Mouse (Mus musculus): ENCODE data around the gene Marveld1. TPM values are rescaled to one million over a fixed set of nuclear protein-coding genes. Genes with fewer than 3 reads are reported as not detected.

Marveld1 gene
- total RNA-seq, 4 experiments from 2014 or later = 35.2 to 56.5 (median 47.4) TPM

DNA sequence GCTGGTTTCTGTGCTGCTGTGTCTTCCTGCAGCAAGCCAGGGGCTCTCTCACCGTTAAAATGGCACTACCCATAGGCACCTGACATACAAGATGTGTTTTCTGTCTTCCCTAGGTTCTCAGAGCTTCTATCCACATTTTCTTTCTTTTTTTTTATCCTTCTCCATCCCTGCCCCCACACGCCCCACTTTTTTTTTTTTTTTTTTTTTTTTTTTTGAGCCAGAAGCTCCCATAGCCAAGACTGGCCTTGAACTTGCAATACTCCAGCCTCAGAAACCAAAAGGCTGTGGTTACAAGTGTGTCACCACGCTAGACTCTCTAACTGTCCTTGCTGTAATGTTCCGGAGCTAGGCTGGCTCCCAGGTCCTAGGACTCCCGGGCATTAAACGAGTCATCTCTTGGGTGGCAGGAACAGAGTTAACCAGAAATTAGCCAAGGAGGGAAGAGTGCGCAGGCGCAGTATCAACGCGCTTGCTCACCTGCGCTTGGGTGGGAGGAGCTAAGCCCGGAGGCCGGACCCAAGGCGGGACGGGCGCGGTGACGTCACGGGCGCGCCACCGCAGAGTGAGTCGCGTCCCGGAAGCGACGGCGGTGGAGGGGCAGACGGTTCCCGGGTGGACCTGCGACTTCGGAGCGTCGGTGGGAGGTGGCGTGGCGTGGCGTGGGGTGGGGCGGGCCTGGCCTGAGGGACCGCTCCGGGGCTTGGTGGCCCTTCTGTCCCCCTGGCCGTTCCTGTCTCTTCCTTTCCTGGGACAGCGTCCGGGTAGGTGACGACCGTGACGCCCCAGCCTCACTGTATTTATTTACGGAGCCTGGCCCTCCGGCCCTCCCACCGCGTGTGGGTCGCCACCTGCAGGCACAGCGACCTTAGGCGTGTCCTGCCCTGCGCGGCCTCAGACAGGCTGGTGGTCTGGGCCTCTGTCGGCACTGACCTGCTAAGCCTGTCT, 23.1 kb downstream of the Marveld1 start:
- DNase-seq = peak; percentile 93

DNA sequence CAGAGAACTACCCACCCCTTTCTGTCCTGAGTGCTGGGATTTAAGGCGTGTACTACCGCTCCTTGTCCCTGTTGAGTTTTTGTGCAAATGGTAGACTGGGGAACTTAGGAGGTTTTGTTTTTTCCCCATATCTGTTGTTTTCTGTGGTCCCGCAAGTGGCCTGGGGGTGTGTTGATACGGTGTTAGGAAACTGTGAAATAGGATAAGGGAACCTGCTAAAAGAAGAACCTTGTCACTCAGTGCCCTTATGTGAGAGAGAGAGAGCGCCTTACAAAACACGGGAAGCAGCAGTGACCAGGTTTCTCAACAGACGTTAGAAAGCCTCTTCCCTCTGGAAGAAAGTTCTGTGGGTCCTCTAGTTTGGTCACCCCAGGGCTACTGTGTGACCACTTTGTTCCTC, 29.6 kb downstream of the Marveld1 start:
- DNase-seq = no peak

DNA sequence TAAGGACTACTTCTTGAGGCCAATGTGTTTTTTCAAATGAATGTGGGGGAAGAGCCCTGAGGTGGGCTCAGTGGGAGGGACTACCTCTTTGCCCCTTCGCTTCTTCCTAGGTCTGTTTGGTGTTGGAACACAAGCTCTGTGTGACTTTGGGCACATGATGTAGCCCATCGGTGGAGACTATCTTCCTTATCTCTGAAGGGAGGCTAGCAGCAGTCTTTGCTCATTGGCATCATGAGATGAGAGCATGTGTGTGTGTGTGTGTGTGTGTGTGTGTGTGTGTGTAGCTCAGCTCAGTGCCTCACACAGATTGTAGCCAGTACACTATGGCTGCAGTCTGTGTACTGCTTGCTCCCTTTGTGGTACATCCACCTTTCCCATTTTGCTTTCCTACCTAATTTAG, 30.3 kb downstream of the Marveld1 start:
- no peak for DNase-seq

DNA sequence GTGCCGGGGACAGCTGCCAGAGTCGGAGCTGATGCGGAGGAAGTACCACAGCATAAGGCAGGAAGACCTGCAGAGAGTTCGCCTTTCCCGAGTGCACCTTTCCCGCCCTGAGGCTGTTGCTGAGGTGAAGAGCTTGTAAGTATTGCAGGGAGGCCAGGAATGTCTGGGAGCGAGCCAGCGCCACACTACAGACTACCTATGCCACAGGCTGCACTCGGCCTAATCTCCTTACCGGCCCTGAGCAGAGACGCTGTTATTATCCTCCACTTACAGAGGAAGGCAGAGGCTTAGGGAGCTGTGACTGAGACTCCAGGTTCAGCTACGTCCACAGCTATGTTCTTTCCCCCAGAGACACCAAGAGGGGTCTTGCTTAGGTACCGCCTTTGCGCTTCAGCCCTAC, 32.2 kb downstream of the Marveld1 start:
- no peak for DNase-seq

DNA sequence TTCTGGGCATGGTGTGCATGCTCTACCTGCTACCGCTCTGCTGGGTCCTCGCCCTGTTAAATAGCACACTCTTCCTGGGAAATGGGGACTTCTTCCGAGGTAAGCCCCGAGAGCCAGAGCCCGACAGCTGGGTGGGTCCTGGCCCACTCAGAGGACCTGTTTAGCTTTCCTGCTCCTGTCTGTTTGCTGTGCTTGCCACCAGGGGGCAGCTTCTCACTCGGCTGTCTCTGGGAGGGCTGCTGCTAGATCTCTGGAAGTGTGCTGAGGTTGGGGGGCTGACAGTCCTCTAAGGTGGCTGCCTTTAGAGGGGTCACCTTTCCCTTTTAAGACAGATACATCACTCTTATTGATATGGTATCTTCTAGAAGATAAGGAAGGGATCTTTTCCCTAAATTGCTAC, 35.5 kb downstream of the Marveld1 start:
- no peak for DNase-seq

DNA sequence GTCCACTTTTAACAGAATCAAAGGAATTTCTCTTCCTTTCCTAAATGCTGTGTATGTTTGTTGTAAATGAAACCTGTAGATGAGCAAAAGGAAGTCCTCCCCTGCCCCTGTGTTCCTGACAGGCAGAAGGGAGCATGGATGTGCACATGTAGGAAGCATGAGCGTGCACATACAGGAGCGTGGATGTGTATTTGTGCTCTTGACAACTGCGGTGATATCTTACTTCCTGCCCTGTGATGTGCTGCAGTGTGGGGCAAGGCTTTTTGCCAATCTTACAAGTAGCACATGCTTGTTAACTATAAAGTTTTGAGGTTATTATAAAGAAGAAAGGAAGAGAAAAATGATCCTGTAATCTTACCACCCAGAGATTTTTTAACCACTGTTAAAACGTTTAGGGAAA, 42.5 kb downstream of the Marveld1 start:
- DNase-seq = no peak

DNA sequence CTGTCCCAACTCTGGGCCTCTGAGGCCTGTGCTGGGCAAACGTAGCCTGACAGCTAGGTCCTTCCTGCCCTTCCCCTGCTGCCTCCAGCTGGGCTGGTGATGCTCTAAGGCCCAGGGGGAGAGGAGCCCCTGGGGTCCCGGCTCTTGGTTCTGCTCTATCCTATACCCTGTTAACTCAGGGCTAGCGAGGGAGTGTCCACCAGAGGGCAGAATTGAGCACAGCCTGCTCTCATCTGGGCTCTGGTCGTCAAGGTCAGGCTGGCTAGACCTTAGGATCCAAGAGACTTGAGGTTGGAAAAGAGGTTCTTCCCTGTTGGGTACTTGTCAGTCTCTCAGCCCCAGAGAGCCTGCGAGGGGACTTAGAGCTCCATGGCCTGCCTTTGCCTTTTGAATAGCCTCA, 43.3 kb downstream of the Marveld1 start:
- no peak for DNase-seq

DNA sequence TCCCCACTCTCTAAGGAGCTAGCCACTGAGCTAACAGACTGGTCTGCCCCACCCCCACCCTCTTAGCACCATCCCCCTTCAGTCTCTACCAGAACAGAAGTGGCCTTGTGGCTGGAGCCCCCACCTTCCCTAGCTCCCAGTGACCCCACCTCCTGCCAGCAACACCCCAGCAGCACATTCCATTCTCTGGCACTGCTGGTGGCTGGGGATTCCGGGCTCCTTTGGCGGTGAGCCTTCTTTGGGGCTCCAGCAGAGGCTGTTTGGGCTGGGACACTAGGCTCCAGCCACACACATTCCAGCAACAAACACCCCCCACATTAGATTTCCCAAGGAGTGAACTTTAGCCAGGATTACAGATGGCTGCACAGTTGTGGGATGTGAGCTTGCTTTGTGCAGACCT, 46.1 kb downstream of the Marveld1 start:
- DNase-seq = no peak

DNA sequence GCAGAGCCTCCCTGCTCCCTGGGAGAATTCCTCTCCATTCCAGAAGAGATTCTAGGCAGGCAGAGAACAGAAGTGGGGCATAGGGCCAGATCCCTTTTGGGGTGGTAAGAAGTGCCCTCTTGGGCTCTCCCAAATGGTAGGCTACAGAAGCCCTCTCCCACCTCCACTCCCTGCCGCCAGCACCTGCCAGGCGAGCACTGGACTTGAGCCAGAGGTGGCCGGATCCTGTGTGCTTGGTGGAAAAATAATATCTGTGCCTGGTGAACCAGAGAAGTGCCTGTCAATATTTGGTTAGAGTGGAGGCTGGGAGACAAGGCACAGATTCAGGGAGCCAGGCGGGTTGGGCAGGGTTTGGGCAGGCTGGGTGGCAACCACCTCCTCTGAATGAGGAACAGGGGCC, 49.2 kb downstream of the Marveld1 start:
- no peak for DNase-seq

DNA sequence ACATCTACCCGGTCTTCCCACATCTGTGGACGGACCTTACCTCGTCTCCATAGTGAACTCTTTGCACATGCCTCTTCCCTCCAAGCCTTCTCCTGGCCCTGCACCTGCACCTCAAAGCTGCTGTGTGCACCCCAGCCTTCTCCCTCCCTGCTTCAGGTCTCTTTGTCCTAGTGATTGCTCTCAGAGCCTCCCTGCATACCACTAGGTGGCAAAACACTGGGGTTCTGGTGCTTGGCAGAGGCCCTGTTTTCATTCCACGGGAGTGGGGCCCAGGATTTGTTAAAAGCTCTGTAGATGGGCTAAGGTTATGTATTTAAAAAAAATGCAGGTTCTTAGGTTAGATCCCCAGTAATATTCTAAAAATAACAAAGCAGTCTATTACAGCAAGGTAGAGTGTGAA, 49.9 kb downstream of the Marveld1 start:
- DNase-seq = no peak

DNA sequence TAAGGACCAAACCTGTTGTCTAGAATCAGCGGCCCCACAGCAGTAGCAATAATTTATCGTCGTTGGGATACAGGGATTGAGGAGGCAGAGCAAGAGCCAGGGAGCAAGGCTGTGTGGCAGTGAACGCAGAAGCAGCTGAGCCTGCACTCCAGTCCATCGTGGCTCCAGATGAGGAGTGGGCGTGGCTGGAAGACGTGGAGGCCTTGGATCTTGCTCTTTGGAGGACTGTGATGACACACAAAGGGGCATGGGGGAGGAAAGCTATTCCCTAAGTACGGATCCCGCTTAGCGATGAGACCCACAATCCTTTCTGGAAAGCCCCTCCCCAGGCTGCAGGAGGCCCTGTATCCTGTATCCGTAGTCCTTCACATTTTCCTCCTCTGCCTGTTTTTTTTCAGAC, 50.8 kb downstream of the Marveld1 start:
- DNase-seq = no peak

Other genes starting within 250 kb of the Marveld1 start
- gene Pgam1, start 235.5 kb upstream of the Marveld1 start, total RNA-seq (2022) = 100 to 1,000 TPM; 650 to 931 (median 818) TPM
- 10 to 100 TPM; 26.6 to 34.0 (median 30.8) TPM for gene Exosc1, start 214.0 kb upstream of the Marveld1 start, total RNA-seq (2022)
- gene Zdhhc16, start 213.9 kb upstream of the Marveld1 start, total RNA-seq (2022) = 10 to 100 TPM; 29.5 to 40.7 (median 34.8) TPM
- 10 to 100 TPM; 25.4 to 36.3 (median 29.7) TPM for gene Mms19, start 166.2 kb upstream of the Marveld1 start, total RNA-seq (2022)
- 10 to 100 TPM; 17.2 to 23.2 (median 21.2) TPM for gene Ubtd1, start 165.6 kb upstream of the Marveld1 start, total RNA-seq (2022)
- 1 to 10 TPM in 1 of 4 experiments, under 1 TPM in 2, not detected in 1; 0.27 to 1.3 (median 0.42) TPM for gene Ankrd2, start 111.4 kb upstream of the Marveld1 start, total RNA-seq (2022)
- gene Hoga1, start 101.8 kb upstream of the Marveld1 start, total RNA-seq (2022) = 10 to 100 TPM in 2 of 4 experiments, 1 to 10 TPM in 2; 2.8 to 17.4 (median 9.1) TPM
- gene 4933411K16Rik, start 95.2 kb upstream of the Marveld1 start, total RNA-seq (2022) = 1 to 10 TPM in 2 of 4 experiments, under 1 TPM in 2; 0.58 to 3.5 (median 1.5) TPM
- gene Morn4, start 61.0 kb upstream of the Marveld1 start, total RNA-seq (2022) = 10 to 100 TPM in 3 of 4 experiments, 1 to 10 TPM in 1; 9.1 to 25.1 (median 19.8) TPM
- gene Pi4k2a, start 56.9 kb upstream of the Marveld1 start, total RNA-seq (2022) = 10 to 100 TPM; 78.8 to 81.8 (median 80.4) TPM
- gene Avpi1, start 18.3 kb upstream of the Marveld1 start, total RNA-seq (2022) = 100 to 1,000 TPM in 1 of 4 experiments, 10 to 100 TPM in 3; 53.5 to 107 (median 73.9) TPM
- gene Zfyve27, start 16.6 kb downstream of the Marveld1 start, total RNA-seq (2022) = 10 to 100 TPM; 53.2 to 70.1 (median 61.8) TPM
- 10 to 100 TPM in 2 of 4 experiments, 1 to 10 TPM in 2; 3.4 to 25.0 (median 13.1) TPM for gene Sfrp5, start 54.9 kb downstream of the Marveld1 start, total RNA-seq (2022)
- gene Golga7b, start 100.2 kb downstream of the Marveld1 start, total RNA-seq (2022) = 1 to 10 TPM; 1.2 to 2.1 (median 1.6) TPM